Mouse (Mus musculus) liver, embryonic 14.5 days (tissue): ENCODE data around the gene Rfx1. TPM values are rescaled to one million over a fixed set of nuclear protein-coding genes. Genes with fewer than 3 reads are reported as not detected.
A peak's percentile ranks its signal among the peaks of the same experiment; 100 is the strongest.

ENCODE experiments used
- ATAC-seq: fragments of 200-750 bp; cut with Nextera tagmentation; 2 replicates; pipeline ENCODE4 v1.8.0; 2017; ENCODE audit warnings: moderate number of reproducible peaks, mild to moderate bottlenecking, moderate library complexity; ENCODE audit not compliant: insufficient read depth
- DNase-seq, 3 experiments: peaks; one replicate each; pipeline ENCODE4 v3.0.0-alpha.2; 2012 to 2013; ENCODE audit warnings: low read depth in 3 of 3, low spot score in 3 of 3
- H3K27ac ChIP-seq: fragments of 300-500 bp; sonication (generic); 2 replicates; pipeline ENCODE4 v1.5.1; 2014; ENCODE audit warnings: moderate library complexity, mild to moderate bottlenecking, control low read depth, inconsistent platforms
- H3K27me3 ChIP-seq: fragments of 300-500 bp; sonication (generic); 2 replicates; pipeline ENCODE4 v1.6.1; 2014; ENCODE audit warnings: mild to moderate bottlenecking, low read length, moderate library complexity; ENCODE audit not compliant: control insufficient read depth, insufficient read depth
- H3K36me3 ChIP-seq: fragments of 300-500 bp; sonication (generic); replicated peaks from 2 replicates; pipeline ENCODE4 v1.6.1; 2014; ENCODE audit warnings: low read depth; ENCODE audit not compliant: control insufficient read depth, insufficient read depth
- H3K4me1 ChIP-seq, 2 experiments: fragments of 200-500 bp in 1 of 2; fragments of 300-500 bp in 1 of 2; sonication (generic) in 1 of 2; replicated peaks; 2 replicates each; pipeline ENCODE4 v1.6.1; 2012 to 2014; ENCODE audit warnings: antibody characterized with exemption in 1 of 2, inconsistent platforms in 1 of 2, low read length in 1 of 2; ENCODE audit not compliant: control insufficient read depth in 2 of 2, insufficient read depth in 2 of 2
- H3K4me2 ChIP-seq: fragments of 300-500 bp; sonication (generic); 2 replicates; pipeline ENCODE4 v1.6.1; 2014; ENCODE audit warnings: low read depth, mild to moderate bottlenecking, control low read depth, moderate library complexity
- H3K4me3 ChIP-seq, 2 experiments: fragments of 200-500 bp in 1 of 2; fragments of 300-500 bp in 1 of 2; sonication (generic) in 1 of 2; 2 replicates each; pipeline ENCODE4 v1.5.1; 2012 to 2014; ENCODE audit warnings: low read depth in 2 of 2, low read length in 2 of 2, mild to moderate bottlenecking in 2 of 2, control low read depth in 1 of 2, inconsistent platforms in 1 of 2, moderate library complexity in 1 of 2; ENCODE audit not compliant: insufficient read depth in 1 of 2
- H3K9ac ChIP-seq: fragments of 300-500 bp; sonication (generic); replicated peaks from 2 replicates; pipeline ENCODE4 v1.6.1; 2014; ENCODE audit warnings: mild to moderate bottlenecking, control low read depth, moderate library complexity
- H3K9me3 ChIP-seq: fragments of 300-500 bp; sonication (generic); 2 replicates; pipeline ENCODE4 v1.6.1; 2016; ENCODE audit warnings: low read length, mixed read lengths; ENCODE audit not compliant: control insufficient read depth
- CTCF ChIP-seq: IDR thresholded peaks from 2 replicates; pipeline ENCODE4 v1.5.1; 2016; ENCODE audit warnings: antibody characterized with exemption, low read depth, control low read depth
- EP300 ChIP-seq: IDR thresholded peaks from 2 replicates; pipeline ENCODE4 v1.6.1; 2016; ENCODE audit warnings: antibody characterized with exemption, low read depth
- WGBS: fragments of 180-500 bp; shearing (Covaris S2); extraction: QIAGEN DNeasy Blood & Tissue Kit; methylation state at CpG from one replicate; pipeline ENCODE4 v1.1.7; 2014; ENCODE audit not compliant: insufficient replicate concordance; 5-methylcytosine and 5-hydroxymethylcytosine counted together
- polyA plus RNA-seq, 2 experiments: library from polyadenylated mRNA; depleted of rRNA in 1 of 2; stranded (reverse) in 1 of 2; unstranded in 1 of 2; fragments of >200 nt; fragmentation: Nextera tagmentation in 1 of 2; extraction: Ambion mirVana in 1 of 2; gene quantifications; 2 replicates each; pipeline versions ENCODE4 v1.2.1 to v1.2.3; 2012 to 2014

Rfx1 gene
- polyA plus RNA-seq, 2 experiments: 1.5 to 4.6 TPM

GRCm38 (mm10) chr8:84053229-84053628 is 13.4 kb upstream of the Rfx1 start:
- Histone ChIP-seq H3K4me1 (peaks cover 0 to 3% of the 10 kb centered on the region in 2 experiments; a peak in 1 of 4 replicates), H3K27ac (no peak overlapping the region), H3K27me3 (no peaks in the 10 kb centered on the region), H3K9ac (no peak overlapping the region), H3K36me3 (no peaks in the 10 kb centered on the region), H3K9me3 (no peaks in the 10 kb centered on the region), H3K4me2 (no peak overlapping the region), H3K4me3 (no peak overlapping the region)
- DNase-seq (no peak), ATAC-seq (no peak)
- TF ChIP-seq CTCF (no peak), EP300 (no peak)
- WGBS: 86% methylated on average over 5 of the region's 5 CpGs

GRCm38 (mm10) chr8:84057827-84058226 is 8.8 kb upstream of the Rfx1 start:
- no peak for DNase-seq
- Histone ChIP-seq H3K27ac (no peak overlapping the region), H3K27me3 (no peaks in the 10 kb centered on the region), H3K4me3 (no peak overlapping the region), H3K4me2 (no peak overlapping the region), H3K36me3 (no peaks in the 10 kb centered on the region), H3K9me3 (no peaks in the 10 kb centered on the region), H3K4me1 (peaks cover 0 to 7% of the 10 kb centered on the region in 2 experiments; a peak in 1 of 4 replicates), H3K9ac (no peak overlapping the region)
- no peak for ATAC-seq
- TF ChIP-seq EP300: no peak
- TF ChIP-seq CTCF: no peak
- 68% methylated on average over 1 of the region's 1 CpGs for WGBS

GRCm38 (mm10) chr8:84059226-84059625 is 7.4 kb upstream of the Rfx1 start:
- no peak overlapping the region for H3K27ac ChIP-seq
- no peak overlapping the region for H3K9ac ChIP-seq
- no peak overlapping the region for H3K4me3 ChIP-seq
- DNase-seq (no peak), ATAC-seq (no peak)
- H3K4me2 ChIP-seq: no peak overlapping the region
- WGBS: 70% methylated on average over 2 of the region's 2 CpGs
- TF ChIP-seq CTCF (0 out of 2 replicates have a peak, but pooled peaks have one; percentile 31), EP300 (no peak)
- no peaks in the 10 kb centered on the region for H3K27me3 ChIP-seq
- H3K36me3 ChIP-seq: no peaks in the 10 kb centered on the region
- H3K4me1 ChIP-seq: peaks cover 0 to 9% of the 10 kb centered on the region in 2 experiments; a peak in 1 of 4 replicates
- no peaks in the 10 kb centered on the region for H3K9me3 ChIP-seq

DNA sequence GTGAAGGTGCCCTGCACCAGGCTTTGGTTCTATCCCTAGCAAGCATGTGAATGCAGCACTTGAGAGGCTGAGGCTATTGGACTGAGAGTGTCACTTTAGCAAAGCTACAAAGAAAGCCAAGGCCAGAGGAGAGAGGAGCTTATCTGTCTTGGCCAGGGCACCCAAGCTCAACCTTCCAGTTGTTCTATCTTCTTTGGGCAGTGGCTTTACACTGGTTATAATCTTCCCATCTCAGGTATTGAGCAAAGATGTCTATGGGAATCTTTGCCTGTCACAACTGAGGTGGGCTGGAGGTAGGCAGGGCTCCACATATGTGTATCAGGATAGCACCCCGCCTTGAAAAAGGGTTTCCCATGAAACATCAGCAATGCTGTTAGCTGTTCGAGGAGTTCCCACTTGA is 6.4 kb upstream of the Rfx1 start:
- TF ChIP-seq EP300 (peak; percentile 67), CTCF (no peak)
- Histone ChIP-seq H3K9ac (no peak overlapping the region), H3K4me2 (no peak overlapping the region), H3K27me3 (no peaks in the 10 kb centered on the region), H3K4me1 (peaks cover 0 to 9% of the 10 kb centered on the region in 2 experiments; a peak in 1 of 4 replicates), H3K27ac (no peak overlapping the region), H3K36me3 (no peaks in the 10 kb centered on the region), H3K9me3 (no peaks in the 10 kb centered on the region), H3K4me3 (no peak overlapping the region)
- ATAC-seq (peak; percentile 76), DNase-seq (no peak)
- 24% methylated on average over 2 of the region's 2 CpGs for WGBS

- no peak for ATAC-seq
- 26% methylated on average over 8 of the region's 8 CpGs for WGBS
- no peaks in the 10 kb centered on the region for H3K36me3 ChIP-seq
- no peak for DNase-seq
- H3K4me1 ChIP-seq: peaks cover 0 to 25% of the 10 kb centered on the region in 2 experiments
- no peak overlapping the region for H3K9ac ChIP-seq
- no peak overlapping the region for H3K27ac ChIP-seq
- TF ChIP-seq CTCF (no peak), EP300 (no peak)
- H3K9me3 ChIP-seq: no peaks in the 10 kb centered on the region
- H3K27me3 ChIP-seq: no peaks in the 10 kb centered on the region
- H3K4me3 ChIP-seq: no peak overlapping the region
- no peak overlapping the region for H3K4me2 ChIP-seq
Measured at GRCm38 (mm10) chr8:84063861-84064610, 2.6 kb upstream of the Rfx1 start.
